Mouse (Mus musculus): Measurements from ENCODE around the gene Mybpc2. TPM values are rescaled to one million over a fixed set of nuclear protein-coding genes. Genes with fewer than 3 reads are reported as not detected.

Gene Mybpc2
- polyA plus RNA-seq, 1 experiment from 2014 or later, result 1.2 TPM

DNA sequence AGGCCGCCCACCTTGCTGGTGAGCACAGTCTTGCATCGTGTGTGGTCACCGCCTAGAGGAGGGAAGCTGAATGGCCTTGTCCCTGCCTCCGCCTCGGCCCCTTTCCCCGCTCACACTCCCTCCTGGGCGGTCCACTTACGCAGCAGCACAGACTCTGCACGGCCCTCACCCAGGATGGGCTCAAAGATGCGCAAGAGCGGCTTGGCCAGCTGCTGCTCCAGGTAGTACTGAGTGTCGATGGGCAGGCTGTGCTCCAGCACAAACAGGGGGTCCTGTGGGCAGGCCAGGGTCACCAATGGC lies 9.2 kb upstream of the Mybpc2 start:
- Histone ChIP-seq H3K4me2 (no peak overlapping the region), H3K4me1 (replicated peaks) (0 out of 2 replicates have a peak, but pooled peaks cover 5% of the 10 kb centered on the region), H3K36me3 (peaks cover 61% of the 10 kb centered on the region), H3K4me3 (no peak overlapping the region), H3K9me3 (replicated peaks) (no peaks in the 10 kb centered on the region), H3K27me3 (replicated peaks) (peaks cover 12% of the 10 kb centered on the region), H3K27ac (ENCODE audit: poor library complexity, severe bottlenecking) (no peak overlapping the region), H3K9ac (no peak overlapping the region)
- 83% methylated on average over 12 of the region's 12 CpGs for WGBS
- ATAC-seq (ENCODE audit: insufficient number of reproducible peaks, low FRiP score), result no peak

DNA sequence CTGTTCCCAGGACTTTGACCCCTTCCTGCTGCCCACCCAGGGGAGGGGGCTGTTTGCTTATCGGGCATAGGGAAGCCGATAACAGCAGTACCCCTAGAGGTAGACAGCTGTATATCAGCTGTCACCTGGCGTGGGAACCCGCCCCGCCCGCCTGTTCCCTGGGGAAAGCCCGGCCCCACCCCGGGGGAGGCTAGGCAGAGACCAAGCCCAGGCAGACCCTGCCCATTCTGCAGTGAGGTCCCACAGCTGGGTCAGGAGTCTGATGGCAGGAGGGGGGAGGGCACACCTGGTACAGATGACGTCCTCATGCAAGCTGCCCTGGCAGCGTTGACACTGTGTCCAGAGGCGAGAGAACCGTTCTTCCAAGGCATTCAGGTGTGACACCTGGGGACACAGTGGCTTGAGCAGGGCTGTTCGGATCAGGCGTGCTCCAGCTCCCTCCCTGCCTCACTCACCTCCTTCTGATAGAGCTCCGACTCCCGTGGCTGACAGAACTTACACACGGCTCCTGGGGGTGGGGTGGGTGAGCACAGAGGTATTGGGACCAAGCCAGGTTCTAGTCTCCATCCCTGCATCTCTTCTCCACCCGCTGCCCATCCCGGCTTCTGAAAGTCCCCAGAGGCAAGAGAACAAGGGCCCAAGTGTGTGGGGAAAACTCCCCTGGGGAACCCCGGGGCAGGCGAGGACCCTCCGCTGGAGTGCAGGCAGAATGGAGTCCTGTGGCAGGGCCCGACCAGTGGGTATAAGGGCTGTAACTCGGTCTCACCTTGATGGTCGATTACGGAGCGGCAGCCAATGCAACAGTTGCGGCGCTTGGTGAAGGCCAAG lies 8.7 kb upstream of the Mybpc2 start:
- H3K9me3 ChIP-seq (replicated peaks), result no peaks in the 10 kb centered on the region
- H3K9ac ChIP-seq, result no peak overlapping the region
- no peak overlapping the region for H3K27ac ChIP-seq (ENCODE audit: poor library complexity, severe bottlenecking)
- 84% methylated on average over 29 of the region's 29 CpGs for WGBS
- H3K27me3 ChIP-seq (replicated peaks), result peaks cover 15% of the 10 kb centered on the region
- H3K4me3 ChIP-seq, result no peak overlapping the region
- no peak for ATAC-seq (ENCODE audit: insufficient number of reproducible peaks, low FRiP score)
- no peak overlapping the region for H3K4me2 ChIP-seq
- peaks cover 56% of the 10 kb centered on the region for H3K36me3 ChIP-seq
- H3K4me1 ChIP-seq (replicated peaks), result 0 out of 2 replicates have a peak, but pooled peaks cover 7% of the 10 kb centered on the region

DNA sequence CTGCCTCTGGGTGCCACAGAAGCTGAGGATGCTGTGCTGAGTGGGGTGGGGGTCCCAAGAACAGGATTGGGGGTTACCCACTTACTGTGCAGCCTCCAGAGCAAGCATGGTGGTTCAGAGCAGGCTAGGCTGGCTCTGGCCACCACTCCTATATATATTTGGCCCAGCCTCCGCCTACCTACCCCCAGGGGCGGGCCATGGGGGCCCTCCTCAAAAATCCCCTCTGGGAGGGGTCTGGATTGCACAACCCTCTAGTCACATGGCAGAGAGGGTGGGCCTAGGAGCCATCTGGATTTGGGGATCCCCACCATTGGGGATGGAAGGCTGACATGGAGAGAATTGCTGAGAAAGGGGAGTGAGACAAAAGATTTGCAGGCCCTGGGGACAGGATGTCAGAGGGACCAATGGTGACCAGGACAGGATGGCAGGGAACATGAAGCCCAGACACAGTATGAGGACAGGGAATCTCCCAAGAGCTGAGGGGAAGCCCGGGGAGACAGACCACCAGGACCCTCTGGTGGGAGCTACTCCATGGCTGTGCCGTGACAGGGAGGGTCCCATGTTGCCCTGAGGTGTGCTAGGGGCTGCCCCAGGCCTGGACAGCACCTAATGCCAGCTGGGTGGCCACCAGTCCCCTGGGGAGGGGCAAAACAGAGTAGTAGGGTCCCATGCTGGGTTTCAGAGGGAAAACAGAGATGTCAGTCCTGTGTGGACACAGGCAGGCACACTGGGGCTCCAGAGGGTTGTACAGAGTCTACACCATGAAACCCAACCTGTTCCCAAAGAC lies 7.7 kb upstream of the Mybpc2 start, which contains the start of gene Spib:
Spib (minus strand) TSS at position 126 of the 787 bp plus-strand sequence.
- Histone ChIP-seq H3K27me3 (replicated peaks) (peaks cover 17% of the 10 kb centered on the region), H3K9me3 (replicated peaks) (no peaks in the 10 kb centered on the region), H3K36me3 (peaks cover 46% of the 10 kb centered on the region), H3K4me2 (no peak within 1 kb of the TSS), H3K9ac (no peak within 1 kb of the TSS), H3K27ac (ENCODE audit: poor library complexity, severe bottlenecking) (no peak within 1 kb of the TSS), H3K4me1 (replicated peaks) (peaks cover 12% of the 10 kb centered on the region; the same call in 1 of the 2 replicates), H3K4me3 (no peak within 1 kb of the TSS)
- no peak for ATAC-seq (ENCODE audit: insufficient number of reproducible peaks, low FRiP score)
- 84% methylated on average over 4 of the region's 4 CpGs for WGBS

DNA sequence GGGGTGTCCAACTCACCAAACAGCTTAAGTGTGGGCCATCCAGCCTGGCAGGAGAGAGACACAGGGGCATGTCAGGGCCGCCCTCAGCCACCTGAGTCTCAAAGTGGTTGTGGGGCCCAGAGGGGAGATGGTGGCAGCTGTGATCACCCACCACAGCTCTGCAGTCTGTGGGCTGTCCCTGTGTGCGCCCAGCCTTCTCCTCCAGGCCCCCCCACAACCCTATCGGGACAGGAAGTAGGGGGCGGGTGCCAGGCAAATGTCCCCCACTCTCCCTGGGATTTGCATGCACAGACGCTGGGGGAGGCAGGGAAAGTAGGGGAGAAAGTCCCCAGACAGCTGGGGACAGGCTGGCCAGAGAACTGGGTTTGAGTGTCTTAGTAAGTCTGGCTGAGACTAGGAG lies 6.8 kb upstream of the Mybpc2 start:
- H3K4me2 ChIP-seq, result no peak overlapping the region
- WGBS, result 46% methylated on average over 5 of the region's 5 CpGs
- no peaks in the 10 kb centered on the region for H3K9me3 ChIP-seq (replicated peaks)
- H3K27ac ChIP-seq (ENCODE audit: poor library complexity, severe bottlenecking), result no peak overlapping the region
- H3K36me3 ChIP-seq, result peaks cover 36% of the 10 kb centered on the region
- peaks cover 27% of the 10 kb centered on the region for H3K27me3 ChIP-seq (replicated peaks)
- H3K4me1 ChIP-seq (replicated peaks), result peaks cover 12% of the 10 kb centered on the region; the same call in 1 of the 2 replicates
- ATAC-seq (ENCODE audit: insufficient number of reproducible peaks, low FRiP score), result no peak
- H3K9ac ChIP-seq, result no peak overlapping the region
- H3K4me3 ChIP-seq, result no peak overlapping the region

DNA sequence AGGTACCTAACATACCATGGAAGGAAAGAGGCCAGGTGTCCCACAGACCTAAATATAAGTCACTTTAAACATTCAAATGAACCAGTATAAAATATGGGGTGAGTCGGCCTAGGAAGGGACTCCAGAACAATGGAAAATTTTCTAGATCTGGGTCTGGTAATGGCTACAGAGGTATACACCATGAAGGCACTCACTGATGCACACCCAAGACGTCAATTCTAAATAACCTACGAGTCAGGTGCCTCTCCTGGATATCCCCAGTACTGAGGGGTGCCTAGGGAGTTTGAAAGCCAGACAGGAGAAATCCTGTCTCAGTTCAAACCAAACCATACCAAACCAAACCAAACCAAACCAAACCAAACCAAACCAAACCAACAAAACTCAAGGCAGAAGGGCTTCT lies 6.1 kb upstream of the Mybpc2 start:
- 72% methylated on average over 3 of the region's 3 CpGs for WGBS

DNA sequence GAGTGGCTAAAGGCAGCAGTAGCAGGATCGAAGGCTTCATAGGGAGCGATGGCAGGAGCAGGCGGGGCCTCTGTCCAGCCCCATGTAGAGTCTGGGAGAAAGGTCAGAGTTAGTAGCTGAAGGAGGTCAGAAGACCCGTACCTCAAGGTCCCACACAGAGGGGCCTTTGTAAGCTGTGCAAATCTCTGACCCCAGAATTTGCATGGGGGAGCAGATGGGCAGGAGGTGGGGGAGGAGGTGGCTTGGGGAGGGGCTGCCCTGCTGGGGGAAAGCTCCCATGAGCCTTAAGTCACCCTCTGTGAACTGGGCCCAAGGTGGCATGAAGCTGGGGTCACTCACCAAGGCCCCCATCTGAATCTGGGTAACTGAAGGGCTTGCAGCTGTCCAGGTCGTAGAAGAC lies 5.1 kb upstream of the Mybpc2 start:
- Histone ChIP-seq H3K9ac (no peak overlapping the region), H3K4me1 (replicated peaks) (peaks cover 21% of the 10 kb centered on the region), H3K36me3 (peaks cover 20% of the 10 kb centered on the region), H3K27ac (ENCODE audit: poor library complexity, severe bottlenecking) (no peak overlapping the region), H3K27me3 (replicated peaks) (peaks cover 39% of the 10 kb centered on the region), H3K4me3 (no peak overlapping the region), H3K9me3 (replicated peaks) (no peaks in the 10 kb centered on the region), H3K4me2 (no peak overlapping the region)
- ATAC-seq (ENCODE audit: insufficient number of reproducible peaks, low FRiP score), result no peak
- WGBS, result 70% methylated on average over 5 of the region's 5 CpGs

More for the DNA sequence above, 6.1 kb upstream of the Mybpc2 start:
- H3K36me3 ChIP-seq, result peaks cover 29% of the 10 kb centered on the region
- H3K27ac ChIP-seq (ENCODE audit: poor library complexity, severe bottlenecking), result no peak overlapping the region
- ATAC-seq (ENCODE audit: insufficient number of reproducible peaks, low FRiP score), result no peak
- no peaks in the 10 kb centered on the region for H3K9me3 ChIP-seq (replicated peaks)
- H3K4me3 ChIP-seq, result no peak overlapping the region
- peaks cover 34% of the 10 kb centered on the region for H3K27me3 ChIP-seq (replicated peaks)
- peaks cover 12% of the 10 kb centered on the region; the same call in 1 of the 2 replicates for H3K4me1 ChIP-seq (replicated peaks)
- H3K9ac ChIP-seq, result no peak overlapping the region
- H3K4me2 ChIP-seq, result no peak overlapping the region

DNA sequence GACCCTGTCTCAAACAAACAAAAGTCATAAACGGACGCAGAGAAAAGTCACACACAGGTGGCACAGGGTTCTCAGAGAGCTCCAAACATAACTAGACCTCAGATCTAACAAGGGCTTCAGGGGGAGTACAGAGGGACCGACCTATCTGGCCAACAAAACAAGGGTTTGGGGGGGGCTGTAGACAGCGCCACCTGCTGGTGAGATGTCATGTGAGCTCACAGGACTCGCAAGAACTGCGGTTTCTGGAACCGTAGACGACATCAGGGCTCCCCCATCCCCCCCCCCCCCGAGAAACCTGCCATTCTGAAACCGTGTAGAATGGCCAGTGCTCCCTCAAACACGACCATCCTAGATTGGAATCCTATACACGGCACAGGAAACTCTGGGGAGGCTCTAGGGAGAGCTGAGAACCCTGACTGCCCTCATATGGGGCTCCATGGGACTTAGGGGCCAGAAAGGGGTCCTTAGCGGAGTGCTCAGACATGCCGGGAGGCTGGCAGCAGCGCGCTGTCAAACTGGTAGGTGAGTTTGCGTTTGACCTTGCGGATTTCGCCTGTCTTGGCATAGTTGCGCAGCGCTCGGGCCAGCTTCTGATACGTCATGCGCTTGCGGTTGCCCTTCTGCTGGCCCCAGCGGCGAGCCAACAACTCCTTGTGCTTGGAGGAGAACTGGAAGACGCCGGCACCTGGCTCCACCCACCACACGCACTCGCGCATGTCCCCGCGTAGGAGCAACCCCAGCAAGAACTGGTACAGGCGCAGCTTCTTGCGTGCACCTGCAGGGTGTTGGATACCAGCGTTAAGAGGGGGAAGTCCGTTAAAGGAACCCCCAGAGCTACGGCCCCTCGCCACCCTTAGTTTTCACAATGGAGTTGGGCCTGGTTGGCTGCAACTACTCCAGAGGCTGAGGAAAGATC lies 3.3 kb upstream of the Mybpc2 start:
- Histone ChIP-seq H3K4me1 (replicated peaks) (peaks cover 23% of the 10 kb centered on the region), H3K4me3 (peak overlapping the region; percentile 45), H3K4me2 (peak overlapping the region; percentile 80), H3K9me3 (replicated peaks) (no peaks in the 10 kb centered on the region), H3K36me3 (peaks cover 2% of the 10 kb centered on the region), H3K27me3 (replicated peaks) (peaks cover 56% of the 10 kb centered on the region), H3K27ac (ENCODE audit: poor library complexity, severe bottlenecking) (no peak overlapping the region), H3K9ac (peak overlapping the region; percentile 63)
- no peak; the same call in 1 of the 2 replicates for ATAC-seq (ENCODE audit: insufficient number of reproducible peaks, low FRiP score)
- 7% methylated on average over 40 of the region's 40 CpGs for WGBS

DNA sequence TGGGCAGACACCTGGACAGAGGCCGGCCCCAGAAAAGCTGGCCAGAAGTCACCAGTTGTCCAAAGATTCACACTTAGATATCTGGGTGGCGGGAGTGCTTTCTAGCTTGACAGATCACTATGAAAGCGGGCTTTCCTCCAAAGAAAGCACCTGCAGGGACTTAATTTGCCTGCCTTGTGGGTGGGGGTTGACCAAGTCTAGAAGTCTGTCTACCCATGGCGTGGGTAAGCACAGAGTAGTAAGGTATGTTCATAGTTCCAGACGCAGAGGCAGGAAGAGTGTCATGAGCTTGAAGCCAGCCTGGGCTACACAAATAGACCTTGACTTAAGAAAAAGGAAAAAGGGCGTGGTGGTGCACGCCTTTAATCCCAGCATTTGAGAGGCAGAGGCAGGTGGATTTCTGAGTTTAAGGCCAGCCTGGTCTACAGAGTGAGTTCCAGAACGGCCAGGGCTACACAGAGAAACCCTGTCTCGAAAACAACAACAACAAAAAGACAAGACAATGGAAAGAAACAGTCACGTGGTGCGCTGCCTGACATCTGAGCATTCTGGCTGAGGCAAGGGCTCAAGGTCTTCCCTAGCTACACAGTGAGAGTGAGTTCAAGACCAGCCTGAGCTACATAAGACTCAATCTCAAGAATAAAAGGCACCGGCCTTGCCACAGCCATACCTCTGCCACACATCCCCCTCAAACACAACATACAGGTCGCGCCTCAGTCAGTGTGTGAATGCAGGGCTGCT lies 2.1 kb upstream of the Mybpc2 start:
- no peaks in the 10 kb centered on the region for H3K36me3 ChIP-seq
- ATAC-seq (ENCODE audit: insufficient number of reproducible peaks, low FRiP score), result no peak
- WGBS, result 82% methylated on average over 14 of the region's 14 CpGs
- H3K27me3 ChIP-seq (replicated peaks), result peaks cover 68% of the 10 kb centered on the region
- H3K9me3 ChIP-seq (replicated peaks), result no peaks in the 10 kb centered on the region
- no peak overlapping the region for H3K4me3 ChIP-seq
- H3K4me1 ChIP-seq (replicated peaks), result peaks cover 27% of the 10 kb centered on the region
- H3K9ac ChIP-seq, result no peak overlapping the region
- no peak overlapping the region for H3K4me2 ChIP-seq
- no peak overlapping the region for H3K27ac ChIP-seq (ENCODE audit: poor library complexity, severe bottlenecking)

DNA sequence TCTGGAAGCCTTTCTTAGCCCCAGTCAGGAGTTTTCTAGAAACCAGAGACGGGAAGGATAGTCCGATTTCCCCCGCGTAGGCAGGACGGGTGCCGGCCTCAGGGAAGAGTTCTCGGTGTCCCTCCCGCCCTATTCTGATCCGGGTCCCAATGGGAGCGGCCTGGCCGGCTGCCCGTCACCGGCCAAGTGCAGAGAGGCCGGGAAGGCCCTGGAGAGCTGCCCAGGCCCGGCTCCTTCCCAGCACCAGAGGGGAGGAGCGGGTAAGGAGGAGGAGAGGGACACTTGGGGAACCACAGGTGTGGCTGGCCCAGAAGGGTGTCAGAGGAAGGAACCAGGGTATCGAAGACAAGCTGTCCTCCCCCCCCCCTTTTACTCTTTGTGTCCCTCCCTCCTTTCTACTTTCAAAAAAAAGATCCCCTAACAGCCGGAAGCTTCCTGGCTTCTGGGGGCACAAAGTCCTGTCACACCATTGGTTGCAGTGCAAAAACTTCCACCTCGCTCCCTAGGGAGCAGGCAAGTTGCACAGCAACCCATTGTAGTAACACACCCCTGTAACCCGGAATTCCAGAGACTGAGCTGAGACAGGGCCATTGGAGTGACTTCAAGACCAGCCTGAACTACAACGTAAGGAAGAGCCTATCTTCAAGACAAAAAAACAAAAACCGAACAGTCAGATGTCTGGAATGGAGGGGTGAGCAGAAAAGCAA lies 823 bp upstream of the Mybpc2 start:
- no peaks in the 10 kb centered on the region for H3K36me3 ChIP-seq
- WGBS, result 13% methylated on average over 20 of the region's 22 CpGs
- H3K4me3 ChIP-seq, result peak overlapping the region; percentile 6; the same call in 1 of the 2 replicates
- no peaks in the 10 kb centered on the region for H3K9me3 ChIP-seq (replicated peaks)
- H3K9ac ChIP-seq, result peak overlapping the region; percentile 51
- H3K4me2 ChIP-seq, result peak overlapping the region; percentile 42
- ATAC-seq (ENCODE audit: insufficient number of reproducible peaks, low FRiP score), result no peak
- peaks cover 24% of the 10 kb centered on the region for H3K4me1 ChIP-seq (replicated peaks)
- H3K27ac ChIP-seq (ENCODE audit: poor library complexity, severe bottlenecking), result no peak overlapping the region
- H3K27me3 ChIP-seq (replicated peaks), result peaks cover 79% of the 10 kb centered on the region

DNA sequence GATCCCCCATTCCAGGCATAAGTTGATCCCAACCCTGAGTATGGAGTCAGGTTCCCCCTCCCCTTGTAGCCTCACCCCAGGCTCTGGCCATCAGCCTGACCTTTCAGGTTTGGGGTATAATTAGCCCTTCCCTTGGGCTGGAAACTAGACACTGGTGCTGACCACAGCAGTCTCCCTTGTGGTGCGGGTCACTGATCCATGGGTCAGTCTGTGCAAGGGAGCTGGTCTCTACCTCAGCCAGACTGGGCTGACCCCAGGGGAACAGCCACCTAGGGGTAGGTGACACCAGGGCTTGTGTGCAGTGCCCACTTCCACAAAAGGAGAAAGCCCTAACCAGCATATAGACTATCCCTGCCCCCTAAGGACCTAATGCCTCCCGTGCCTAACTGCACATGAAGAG lies 1.4 kb downstream of the Mybpc2 start:
- Histone ChIP-seq H3K27me3 (replicated peaks) (peaks cover 80% of the 10 kb centered on the region), H3K4me2 (no peak overlapping the region), H3K4me3 (no peak overlapping the region), H3K9ac (no peak overlapping the region), H3K36me3 (no peaks in the 10 kb centered on the region), H3K9me3 (replicated peaks) (peaks cover 3% of the 10 kb centered on the region; the same call in 1 of the 2 replicates), H3K4me1 (replicated peaks) (peaks cover 22% of the 10 kb centered on the region), H3K27ac (ENCODE audit: poor library complexity, severe bottlenecking) (no peak overlapping the region)
- 77% methylated on average over 2 of the region's 2 CpGs for WGBS
- no peak for ATAC-seq (ENCODE audit: insufficient number of reproducible peaks, low FRiP score)

Data from heart, embryonic 12.5 days (tissue).